Mouse (Mus musculus): ENCODE measurements around the gene Stambpl1.

DNA sequence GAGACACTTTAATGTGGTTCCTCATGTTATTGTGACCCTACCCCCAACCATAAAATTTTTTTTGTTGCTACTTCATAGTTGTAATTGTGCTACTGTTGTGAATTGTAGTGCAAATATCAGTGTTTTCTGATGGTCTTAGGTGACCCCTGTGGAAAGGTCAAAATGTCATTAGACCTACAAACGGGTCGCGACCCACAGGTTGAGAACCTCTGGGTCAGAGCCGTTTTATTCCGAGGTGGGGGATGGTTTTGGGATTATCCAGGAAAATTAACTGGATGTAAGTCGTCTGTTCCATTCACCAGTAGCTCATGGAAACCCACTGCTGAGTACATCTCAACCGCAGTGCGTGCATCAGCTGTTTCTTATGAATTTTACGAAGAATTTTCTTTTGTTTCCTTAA lies 1.7 kb downstream of the Stambpl1 start:
- no peak for TF ChIP-seq POLR2A (IDR thresholded peaks at IDR 0.05; ENCODE audit: insufficient read depth, low read length)
- no peak for TF ChIP-seq CTCF (IDR thresholded peaks at IDR 0.05; ENCODE audit: low read depth, low read length)
